Mouse (Mus musculus) neural tube, embryonic 14.5 days (tissue): ENCODE measurements around the gene Zbtb48. TPM values are rescaled to one million over a fixed set of nuclear protein-coding genes. Genes with fewer than 3 reads are reported as not detected.

Experiments
- ATAC-seq: fragments of 200-750 bp; cut with Nextera tagmentation; 2 replicates; pipeline ENCODE4 v1.8.0; 2017; ENCODE audit warnings: low read depth, mild to moderate bottlenecking, moderate TSS enrichment, moderate library complexity
- H3K27ac ChIP-seq: fragments of 300-500 bp; sonication (generic); 2 replicates; pipeline ENCODE4 v1.5.1; 2014; ENCODE audit warnings: low read depth, mild to moderate bottlenecking, control low read depth, low read length, moderate library complexity, mixed read lengths
- H3K27me3 ChIP-seq: fragments of 300-500 bp; sonication (generic); 2 replicates; pipeline ENCODE4 v1.6.1; 2014; ENCODE audit warnings: low read length; ENCODE audit not compliant: control insufficient read depth, insufficient read depth
- H3K36me3 ChIP-seq: fragments of 300-500 bp; sonication (generic); 2 replicates; pipeline ENCODE4 v1.6.1; 2014; ENCODE audit warnings: low read length, mixed read lengths; ENCODE audit not compliant: control insufficient read depth, insufficient read depth
- H3K4me1 ChIP-seq: fragments of 300-500 bp; sonication (generic); 2 replicates; pipeline ENCODE4 v1.6.1; 2014; ENCODE audit warnings: low read length; ENCODE audit not compliant: control insufficient read depth, insufficient read depth
- H3K4me2 ChIP-seq: fragments of 300-500 bp; sonication (generic); 2 replicates; pipeline ENCODE4 v1.6.1; 2014; ENCODE audit warnings: mild to moderate bottlenecking, low read depth, low read length, control low read depth
- H3K4me3 ChIP-seq: fragments of 300-500 bp; sonication (generic); 2 replicates; pipeline ENCODE4 v1.5.1; 2014; ENCODE audit warnings: low read depth, low read length, control low read depth, mixed read lengths
- H3K9ac ChIP-seq: fragments of 300-500 bp; sonication (generic); replicated peaks from 2 replicates; pipeline ENCODE4 v1.6.1; 2014; ENCODE audit warnings: low read depth, mild to moderate bottlenecking, control low read depth, low read length, mixed read lengths
- H3K9me3 ChIP-seq: fragments of 300-500 bp; sonication (generic); 2 replicates; pipeline ENCODE4 v1.6.1; 2016; ENCODE audit warnings: low read length; ENCODE audit not compliant: control insufficient read depth
- WGBS: fragments of 180-500 bp; shearing (Covaris S2); extraction: QIAGEN DNeasy Blood & Tissue Kit; methylation state at CpG from one replicate; pipeline ENCODE4 v1.1.7; 2014; 5-methylcytosine and 5-hydroxymethylcytosine counted together
- polyA plus RNA-seq: library from polyadenylated mRNA; unstranded; fragments of >200 nt; fragmentation: Nextera tagmentation; extraction: Ambion mirVana; gene quantifications from 2 replicates; pipeline ENCODE4 v1.2.1, GENCODE M21; 2014

Zbtb48 gene
- polyA plus RNA-seq, 1 experiment from 2014 or later: 16.2 TPM

GRCm38 (mm10) chr4:152067280-152067679 is 39.8 kb upstream of the Zbtb48 start:
- H3K36me3 ChIP-seq: no peaks in the 10 kb centered on the region
- no peak overlapping the region for H3K27ac ChIP-seq
- no peak overlapping the region for H3K4me3 ChIP-seq
- ATAC-seq: no peak
- H3K4me2 ChIP-seq: no peak overlapping the region
- H3K27me3 ChIP-seq: no peaks in the 10 kb centered on the region
- H3K9ac ChIP-seq: no peak overlapping the region
- no peaks in the 10 kb centered on the region for H3K4me1 ChIP-seq
- no peaks in the 10 kb centered on the region for H3K9me3 ChIP-seq

GRCm38 (mm10) chr4:152062390-152063110 is 35.1 kb upstream of the Zbtb48 start:
- Histone ChIP-seq H3K4me3 (no peak overlapping the region), H3K36me3 (peaks cover 21% of the 10 kb centered on the region), H3K4me1 (no peaks in the 10 kb centered on the region), H3K9me3 (no peaks in the 10 kb centered on the region), H3K9ac (no peak overlapping the region), H3K27ac (no peak overlapping the region), H3K27me3 (no peaks in the 10 kb centered on the region), H3K4me2 (no peak overlapping the region)
- 74% methylated on average over 9 of the region's 9 CpGs for WGBS
- ATAC-seq: no peak

GRCm38 (mm10) chr4:152044609-152045008 is 17.1 kb upstream of the Zbtb48 start:
- Histone ChIP-seq H3K36me3 (peaks cover 48% of the 10 kb centered on the region), H3K27me3 (no peaks in the 10 kb centered on the region; the same call in 1 of the 2 replicates), H3K27ac (no peak overlapping the region), H3K4me2 (no peak overlapping the region), H3K9ac (no peak overlapping the region), H3K4me3 (no peak overlapping the region), H3K9me3 (no peaks in the 10 kb centered on the region), H3K4me1 (peaks cover 9% of the 10 kb centered on the region)
- WGBS: 74% methylated on average over 6 of the region's 6 CpGs
- no peak for ATAC-seq

GRCm38 (mm10) chr4:152043171-152043570 is 15.7 kb upstream of the Zbtb48 start:
- no peak overlapping the region for H3K4me2 ChIP-seq
- H3K27me3 ChIP-seq: no peaks in the 10 kb centered on the region; the same call in 1 of the 2 replicates
- no peaks in the 10 kb centered on the region for H3K9me3 ChIP-seq
- H3K27ac ChIP-seq: no peak overlapping the region
- H3K4me3 ChIP-seq: no peak overlapping the region
- no peak overlapping the region for H3K9ac ChIP-seq
- no peak for ATAC-seq
- 85% methylated on average over 3 of the region's 3 CpGs for WGBS
- peaks cover 44% of the 10 kb centered on the region for H3K36me3 ChIP-seq
- H3K4me1 ChIP-seq: peaks cover 9% of the 10 kb centered on the region

- Histone ChIP-seq H3K36me3 (peaks cover 38% of the 10 kb centered on the region), H3K9me3 (no peaks in the 10 kb centered on the region), H3K9ac (no peak overlapping the region), H3K27me3 (no peaks in the 10 kb centered on the region; the same call in 1 of the 2 replicates), H3K27ac (no peak overlapping the region), H3K4me2 (no peak overlapping the region), H3K4me1 (peaks cover 9% of the 10 kb centered on the region), H3K4me3 (no peak overlapping the region)
- 97% methylated on average over 22 of the region's 22 CpGs for WGBS
- ATAC-seq: no peak
Measured at GRCm38 (mm10) chr4:152041924-152042641, 14.6 kb upstream of the Zbtb48 start.

- ATAC-seq: no peak
- Histone ChIP-seq H3K4me2 (peak overlapping the region; percentile 87), H3K4me1 (peaks cover 9% of the 10 kb centered on the region), H3K9ac (peak overlapping the region; percentile 78), H3K36me3 (peaks cover 25% of the 10 kb centered on the region), H3K4me3 (peak overlapping the region; percentile 96), H3K27me3 (no peaks in the 10 kb centered on the region; the same call in 1 of the 2 replicates), H3K27ac (no peak overlapping the region), H3K9me3 (no peaks in the 10 kb centered on the region)
- WGBS: 4% methylated on average over 25 of the region's 25 CpGs
Measured at GRCm38 (mm10) chr4:152039831-152040310, 12.4 kb upstream of the Zbtb48 start.

GRCm38 (mm10) chr4:152038985-152039830 is 11.7 kb upstream of the Zbtb48 start, which contains the start of gene Nol9:
Gene Nol9, plus strand, starts transcription at chr4:152039321.
- H3K36me3 ChIP-seq: peaks cover 23% of the 10 kb centered on the region
- no peaks in the 10 kb centered on the region for H3K9me3 ChIP-seq
- H3K4me2 ChIP-seq: peak within 1 kb of the TSS; percentile 87
- WGBS: under 1% methylated on average over 69 of the region's 86 CpGs
- peak within 1 kb of the TSS; percentile 78 for H3K9ac ChIP-seq
- H3K27me3 ChIP-seq: no peaks in the 10 kb centered on the region; the same call in 1 of the 2 replicates
- ATAC-seq: peak; percentile 90
- H3K4me1 ChIP-seq: peaks cover 9% of the 10 kb centered on the region
- peak within 1 kb of the TSS; percentile 34; the same call in 1 of the 2 replicates for H3K27ac ChIP-seq
- peak within 1 kb of the TSS; percentile 96 for H3K4me3 ChIP-seq

GRCm38 (mm10) chr4:152038225-152038984 is 10.9 kb upstream of the Zbtb48 start, which contains the start of gene Tas1r1:
Gene Tas1r1, minus strand, starts transcription at chr4:152038568.
- Histone ChIP-seq H3K27me3 (no peaks in the 10 kb centered on the region; the same call in 1 of the 2 replicates), H3K9me3 (no peaks in the 10 kb centered on the region), H3K4me3 (peak within 1 kb of the TSS; percentile 96), H3K36me3 (peaks cover 15% of the 10 kb centered on the region), H3K9ac (peak within 1 kb of the TSS; percentile 78), H3K27ac (peak within 1 kb of the TSS; percentile 34; the same call in 1 of the 2 replicates), H3K4me1 (peaks cover 9% of the 10 kb centered on the region), H3K4me2 (peak within 1 kb of the TSS; percentile 87)
- 53% methylated on average over 10 of the region's 10 CpGs for WGBS
- no peak for ATAC-seq
